Mouse (Mus musculus): ENCODE measurements around the gene Cd244a.

Cd244a gene

DNA sequence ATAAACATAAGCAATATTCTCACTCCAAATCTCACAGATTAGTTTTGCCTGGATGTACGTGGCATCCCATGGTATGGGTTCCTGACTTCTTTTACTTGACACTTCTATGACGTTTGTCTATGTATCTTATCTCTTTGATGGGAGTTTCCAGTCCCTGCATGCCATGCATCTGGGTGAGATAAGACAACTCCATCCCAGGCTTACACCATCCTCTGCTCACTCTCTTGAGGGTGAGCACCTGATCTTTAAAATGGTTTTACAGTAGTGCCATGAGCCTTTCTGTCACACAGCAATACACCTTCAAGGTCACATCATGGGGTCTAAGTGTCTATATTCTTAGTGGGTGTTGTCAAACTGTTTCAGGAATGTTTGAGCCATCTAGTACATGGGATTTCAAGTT is 1.3 kb downstream of the Cd244a start:
- no peak for DNase-seq (ENCODE audit: low read depth, low spot score)

DNA sequence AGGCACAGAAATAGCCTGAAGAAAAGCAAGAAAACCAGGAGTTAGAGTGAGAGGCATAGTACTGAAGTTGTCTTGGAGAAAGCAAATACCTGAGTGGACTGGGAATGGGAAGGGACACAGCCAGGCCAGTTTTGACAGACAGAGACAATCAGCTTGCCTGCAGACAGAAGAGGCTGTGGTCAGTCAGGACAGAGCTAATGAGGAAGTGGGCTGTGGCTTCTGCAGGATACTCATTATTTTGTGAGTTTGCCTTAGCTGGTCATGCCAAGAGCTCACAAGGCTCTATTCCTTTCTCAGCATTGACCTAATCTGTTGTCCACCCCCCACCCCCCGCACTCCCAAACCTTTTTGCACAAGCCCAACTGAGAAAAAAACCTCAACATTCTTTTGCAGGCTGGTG is 2.2 kb downstream of the Cd244a start:
- Histone ChIP-seq H3K27me3 (ENCODE audit: control insufficient read depth, insufficient read depth, low read length, poor library complexity, severe bottlenecking) (no peaks in the 10 kb centered on the region), H3K36me3 (ENCODE audit: control insufficient read depth, insufficient read depth, low read length, poor library complexity, severe bottlenecking) (no peaks in the 10 kb centered on the region)
- no peak for DNase-seq (ENCODE audit: low read depth, low spot score)

More for the DNA sequence above, 1.3 kb downstream of the Cd244a start:
- H3K27me3 ChIP-seq (ENCODE audit: control insufficient read depth, insufficient read depth, low read length, poor library complexity, severe bottlenecking) = no peaks in the 10 kb centered on the region
- no peaks in the 10 kb centered on the region for H3K36me3 ChIP-seq (ENCODE audit: control insufficient read depth, insufficient read depth, low read length, poor library complexity, severe bottlenecking)

DNA sequence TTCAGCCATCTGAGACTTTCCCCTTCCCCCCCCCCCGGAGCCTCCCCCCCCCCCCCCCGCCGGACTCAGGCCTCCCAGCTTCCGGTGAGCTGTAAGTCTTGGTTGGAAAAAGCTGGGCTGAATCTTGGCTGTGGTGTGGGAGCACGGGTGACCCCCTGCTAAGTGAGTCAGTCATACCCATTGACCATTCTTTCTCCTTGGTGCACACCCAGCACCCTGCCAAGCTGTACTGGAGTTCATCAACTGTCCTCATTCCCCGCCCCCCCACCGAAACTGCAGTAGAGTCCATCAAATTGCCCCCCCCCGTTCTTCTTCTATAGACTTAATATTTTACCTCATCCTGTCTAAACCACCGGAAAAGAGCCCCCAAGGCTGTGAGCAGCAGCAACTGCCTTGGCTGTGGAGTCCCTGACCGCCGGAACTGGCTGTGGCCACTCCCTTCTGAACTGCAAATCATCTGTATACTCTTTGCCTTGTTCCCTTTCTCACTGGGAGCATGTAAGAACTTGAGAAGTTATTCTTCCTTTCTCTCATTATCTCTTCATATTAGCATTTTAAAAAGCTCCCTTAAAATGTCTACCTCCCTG is 2.7 kb downstream of the Cd244a start:
- Histone ChIP-seq H3K27me3 (ENCODE audit: control insufficient read depth, insufficient read depth, low read length, poor library complexity, severe bottlenecking) (no peaks in the 10 kb centered on the region), H3K36me3 (ENCODE audit: control insufficient read depth, insufficient read depth, low read length, poor library complexity, severe bottlenecking) (no peaks in the 10 kb centered on the region)
- DNase-seq (ENCODE audit: low read depth, low spot score) = peak; percentile 37

DNA sequence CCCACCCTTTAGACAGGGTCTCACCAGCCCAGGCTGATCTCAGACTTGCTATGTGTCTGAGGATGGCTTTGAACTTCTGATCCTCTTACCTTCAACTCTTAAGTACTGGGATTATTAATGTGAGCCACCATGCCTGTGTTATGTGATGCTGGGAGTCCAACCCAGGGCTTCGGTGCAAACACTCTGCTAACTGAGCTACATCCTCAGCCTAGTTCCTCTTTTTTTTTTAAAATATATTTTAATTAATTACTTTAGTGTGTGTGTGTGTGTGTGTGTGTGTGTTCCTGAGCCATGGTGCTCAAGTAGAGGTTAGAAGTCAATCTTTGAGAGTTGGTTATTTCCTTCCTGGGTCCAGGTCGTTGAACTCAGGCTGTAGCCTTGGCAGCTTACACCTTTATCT is 4.0 kb downstream of the Cd244a start:
- DNase-seq (ENCODE audit: low read depth, low spot score) = peak; percentile 57
- no peaks in the 10 kb centered on the region for H3K27me3 ChIP-seq (ENCODE audit: control insufficient read depth, insufficient read depth, low read length, poor library complexity, severe bottlenecking)
- H3K36me3 ChIP-seq (ENCODE audit: control insufficient read depth, insufficient read depth, low read length, poor library complexity, severe bottlenecking) = no peaks in the 10 kb centered on the region

DNA sequence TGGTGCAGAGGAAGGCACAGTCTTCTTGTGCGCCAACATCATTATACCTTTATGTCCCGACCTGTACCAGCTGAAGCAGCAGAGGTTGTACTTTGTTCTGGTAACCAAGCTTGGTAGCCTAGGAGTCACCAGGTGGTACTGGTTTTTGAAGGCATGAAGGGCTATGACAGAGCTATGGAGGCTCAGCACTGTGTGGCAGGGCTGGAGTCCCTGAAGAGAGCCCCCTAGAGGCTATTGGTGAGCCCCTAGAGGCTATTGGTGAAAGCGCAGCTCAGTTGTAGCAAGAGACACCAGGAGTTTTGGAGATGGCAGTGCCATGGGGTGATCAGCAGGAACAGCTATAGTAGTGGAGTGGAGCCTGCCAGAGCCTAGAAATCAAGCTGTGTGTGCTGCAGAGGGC is 5.3 kb downstream of the Cd244a start:
- no peaks in the 10 kb centered on the region for H3K27me3 ChIP-seq (ENCODE audit: control insufficient read depth, insufficient read depth, low read length, poor library complexity, severe bottlenecking)
- no peaks in the 10 kb centered on the region for H3K36me3 ChIP-seq (ENCODE audit: control insufficient read depth, insufficient read depth, low read length, poor library complexity, severe bottlenecking)
- DNase-seq (ENCODE audit: low read depth, low spot score) = peak; percentile 75

DNA sequence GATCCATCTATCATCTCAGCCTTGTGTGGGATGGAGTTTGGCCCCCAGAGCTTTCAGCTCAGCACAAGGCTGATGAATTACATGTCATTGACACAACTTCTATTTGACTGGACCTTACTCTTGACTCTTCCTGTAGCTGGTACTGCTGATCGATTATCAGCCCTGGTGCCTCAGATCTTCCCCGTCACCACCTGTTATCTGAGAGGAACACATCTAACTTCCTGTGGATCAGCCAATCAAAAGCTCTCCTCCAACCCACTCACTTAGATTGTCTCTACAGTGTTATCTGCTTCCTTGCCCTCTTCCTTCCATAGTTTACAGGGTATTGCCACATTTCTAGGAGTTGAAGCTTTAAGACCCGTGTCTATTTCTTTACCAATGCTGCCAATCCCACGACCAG is 6.9 kb downstream of the Cd244a start:
- no peak for DNase-seq (ENCODE audit: low read depth, low spot score)
- Histone ChIP-seq H3K36me3 (ENCODE audit: control insufficient read depth, insufficient read depth, low read length, poor library complexity, severe bottlenecking) (no peaks in the 10 kb centered on the region), H3K27me3 (ENCODE audit: control insufficient read depth, insufficient read depth, low read length, poor library complexity, severe bottlenecking) (no peaks in the 10 kb centered on the region)

DNA sequence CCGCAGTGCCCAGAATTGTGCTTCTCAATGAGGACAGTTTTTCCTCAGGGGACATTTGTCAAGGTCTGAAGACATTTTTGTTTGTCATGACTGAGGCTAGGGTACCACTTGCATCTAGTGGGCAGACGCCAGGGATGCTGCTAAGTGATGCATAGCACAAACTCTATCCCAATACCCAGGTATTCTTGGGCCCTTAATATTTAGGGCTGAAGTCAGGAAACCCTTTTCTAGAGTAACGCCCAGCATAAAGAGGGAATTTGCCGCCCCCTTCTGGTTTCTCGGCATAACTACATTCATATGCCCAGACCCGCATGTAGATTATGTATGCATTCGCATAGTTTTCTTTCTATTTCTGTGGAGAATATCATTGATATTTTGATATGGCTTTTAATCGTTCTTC is 7.8 kb downstream of the Cd244a start:
- DNase-seq (ENCODE audit: low read depth, low spot score) = peak; percentile 86
- H3K36me3 ChIP-seq (ENCODE audit: control insufficient read depth, insufficient read depth, low read length, poor library complexity, severe bottlenecking) = no peaks in the 10 kb centered on the region
- no peaks in the 10 kb centered on the region for H3K27me3 ChIP-seq (ENCODE audit: control insufficient read depth, insufficient read depth, low read length, poor library complexity, severe bottlenecking)

DNA sequence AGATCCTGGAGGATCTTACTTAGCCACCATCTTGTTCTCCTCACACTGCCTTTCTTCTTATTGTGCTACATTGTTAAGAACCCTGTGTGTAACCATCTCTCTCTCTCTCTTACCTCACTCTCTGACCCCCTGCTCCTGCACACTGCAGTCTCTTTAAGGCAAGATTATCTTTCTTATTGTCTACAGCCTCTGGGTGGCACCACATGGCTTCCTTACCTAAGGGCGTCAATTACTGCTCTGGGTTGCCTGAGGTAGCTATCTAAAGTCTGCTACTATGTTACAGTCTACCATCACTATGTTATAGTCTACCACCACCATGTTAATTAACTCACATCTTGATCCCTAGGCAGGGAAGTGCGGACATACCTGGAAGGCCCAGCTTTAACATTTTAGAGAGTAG is 9.4 kb downstream of the Cd244a start:
- Histone ChIP-seq H3K27me3 (ENCODE audit: control insufficient read depth, insufficient read depth, low read length, poor library complexity, severe bottlenecking) (no peaks in the 10 kb centered on the region), H3K36me3 (ENCODE audit: control insufficient read depth, insufficient read depth, low read length, poor library complexity, severe bottlenecking) (no peaks in the 10 kb centered on the region)
- DNase-seq (ENCODE audit: low read depth, low spot score) = no peak

DNA sequence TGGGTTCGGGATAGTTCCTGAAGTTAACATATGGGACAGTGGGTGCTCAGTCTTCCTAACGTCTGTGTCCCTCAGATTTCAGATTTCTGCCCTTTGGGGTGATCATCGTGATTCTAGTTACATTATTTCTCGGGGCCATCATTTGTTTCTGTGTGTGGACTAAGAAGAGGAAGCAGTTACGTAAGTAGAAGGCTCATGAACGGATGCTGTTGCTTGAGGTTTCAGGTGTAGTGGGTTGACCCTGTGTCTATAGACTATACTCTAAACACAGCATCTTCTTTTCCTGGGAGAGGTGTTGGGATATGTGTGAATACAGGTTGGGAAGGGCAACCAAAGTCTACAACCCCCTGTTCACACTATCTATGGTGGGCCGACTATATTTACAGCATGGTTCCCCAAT is 18.2 kb downstream of the Cd244a start:
- Histone ChIP-seq H3K27me3 (ENCODE audit: control insufficient read depth, insufficient read depth, low read length, poor library complexity, severe bottlenecking) (no peaks in the 10 kb centered on the region), H3K36me3 (ENCODE audit: control insufficient read depth, insufficient read depth, low read length, poor library complexity, severe bottlenecking) (no peaks in the 10 kb centered on the region)
- DNase-seq (ENCODE audit: low read depth, low spot score) = no peak

DNA sequence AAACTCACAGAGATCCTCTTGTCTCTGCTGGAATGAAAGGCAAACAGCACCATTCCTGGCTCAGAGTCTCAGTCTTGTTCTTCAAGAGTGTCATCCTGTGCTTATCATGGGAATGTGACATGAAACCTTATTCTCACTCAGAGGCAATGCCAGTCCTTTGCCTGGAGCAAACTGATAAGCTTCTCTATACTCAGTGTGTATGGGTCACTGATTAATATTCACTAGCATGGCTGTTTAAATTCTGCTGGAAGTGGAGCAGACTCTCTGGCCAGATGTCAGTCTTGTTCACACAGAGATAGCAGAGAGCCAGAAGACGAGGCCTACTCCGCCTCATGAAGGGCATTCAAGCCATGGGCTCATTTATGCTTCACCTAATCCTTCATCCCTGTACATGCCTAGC is 25.6 kb downstream of the Cd244a start:
- Histone ChIP-seq H3K36me3 (ENCODE audit: control insufficient read depth, insufficient read depth, low read length, poor library complexity, severe bottlenecking) (peaks cover 9% of the 10 kb centered on the region), H3K27me3 (ENCODE audit: control insufficient read depth, insufficient read depth, low read length, poor library complexity, severe bottlenecking) (no peaks in the 10 kb centered on the region)
- no peak for DNase-seq (ENCODE audit: low read depth, low spot score)

DNA sequence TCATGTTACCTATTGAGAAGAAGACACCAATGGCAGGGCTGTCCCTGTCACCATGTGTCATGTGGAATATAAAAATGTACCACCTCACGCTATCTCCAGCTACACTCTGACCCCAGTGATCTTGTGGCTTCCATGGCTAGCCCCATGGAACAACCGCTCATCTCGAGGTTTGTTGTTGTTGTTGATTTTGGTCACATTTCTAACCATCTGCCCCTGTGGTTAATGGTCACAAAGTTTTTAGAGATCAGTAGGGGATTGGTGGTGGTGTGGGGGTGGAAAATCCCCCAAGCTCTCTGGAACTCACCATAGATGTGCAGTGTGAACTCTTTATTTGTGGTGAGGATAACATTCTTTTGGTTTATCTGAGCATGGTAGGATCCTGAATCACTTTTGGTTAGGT is 45.7 kb downstream of the Cd244a start:
- no peaks in the 10 kb centered on the region for H3K27me3 ChIP-seq (ENCODE audit: control insufficient read depth, insufficient read depth, low read length, poor library complexity, severe bottlenecking)
- DNase-seq (ENCODE audit: low read depth, low spot score) = no peak
- H3K36me3 ChIP-seq (ENCODE audit: control insufficient read depth, insufficient read depth, low read length, poor library complexity, severe bottlenecking) = peaks cover 17% of the 10 kb centered on the region

DNA sequence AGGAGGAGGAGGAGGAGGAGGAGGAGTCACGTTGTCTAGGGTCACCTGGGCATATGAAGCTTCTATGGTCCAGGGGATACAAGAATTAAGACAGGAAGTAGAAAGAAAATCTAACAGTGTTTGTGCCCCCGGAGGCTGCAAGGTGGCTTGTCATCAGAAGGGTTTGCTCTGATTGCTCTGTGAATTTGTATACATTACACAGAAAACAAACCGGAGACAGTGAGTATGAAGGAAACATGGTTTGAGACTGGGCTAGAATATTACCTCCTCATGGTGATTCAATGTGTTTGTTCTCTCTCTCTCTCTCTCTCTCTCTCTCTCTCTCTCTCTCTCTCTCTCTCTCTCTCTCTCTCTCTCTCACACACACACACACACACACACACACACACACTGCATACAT is 47.7 kb downstream of the Cd244a start:
- no peaks in the 10 kb centered on the region for H3K27me3 ChIP-seq (ENCODE audit: control insufficient read depth, insufficient read depth, low read length, poor library complexity, severe bottlenecking)
- DNase-seq (ENCODE audit: low read depth, low spot score) = peak; percentile 38
- H3K36me3 ChIP-seq (ENCODE audit: control insufficient read depth, insufficient read depth, low read length, poor library complexity, severe bottlenecking) = peaks cover 6% of the 10 kb centered on the region; the same call in 1 of the 2 replicates

DNA sequence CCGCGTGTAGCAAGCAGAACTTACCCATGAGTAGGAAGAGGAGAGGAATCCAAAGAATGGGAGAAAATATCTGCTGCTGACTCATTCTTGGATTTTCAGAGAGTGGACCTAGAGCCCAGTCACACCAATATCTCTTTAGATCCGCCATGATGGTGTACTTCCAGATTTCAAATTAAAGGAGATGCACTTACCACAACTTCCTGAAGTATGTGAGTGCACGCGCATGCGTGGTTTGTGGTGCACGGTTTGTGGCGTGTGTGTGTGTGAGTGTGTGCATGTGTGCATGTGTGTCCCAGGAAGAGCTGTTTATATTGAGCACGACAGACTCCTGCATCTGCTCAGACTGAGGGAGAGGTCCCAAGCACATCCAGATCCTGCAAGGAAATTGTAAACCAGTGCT is 48.2 kb downstream of the Cd244a start, which contains the start of gene Ly9:
Ly9 (minus strand) TSS at position 235 of the 400 bp plus-strand sequence.
- Histone ChIP-seq H3K36me3 (ENCODE audit: control insufficient read depth, insufficient read depth, low read length, poor library complexity, severe bottlenecking) (peaks cover 6% of the 10 kb centered on the region; the same call in 1 of the 2 replicates), H3K27me3 (ENCODE audit: control insufficient read depth, insufficient read depth, low read length, poor library complexity, severe bottlenecking) (no peaks in the 10 kb centered on the region)
- DNase-seq (ENCODE audit: low read depth, low spot score) = peak; percentile 87

DNA sequence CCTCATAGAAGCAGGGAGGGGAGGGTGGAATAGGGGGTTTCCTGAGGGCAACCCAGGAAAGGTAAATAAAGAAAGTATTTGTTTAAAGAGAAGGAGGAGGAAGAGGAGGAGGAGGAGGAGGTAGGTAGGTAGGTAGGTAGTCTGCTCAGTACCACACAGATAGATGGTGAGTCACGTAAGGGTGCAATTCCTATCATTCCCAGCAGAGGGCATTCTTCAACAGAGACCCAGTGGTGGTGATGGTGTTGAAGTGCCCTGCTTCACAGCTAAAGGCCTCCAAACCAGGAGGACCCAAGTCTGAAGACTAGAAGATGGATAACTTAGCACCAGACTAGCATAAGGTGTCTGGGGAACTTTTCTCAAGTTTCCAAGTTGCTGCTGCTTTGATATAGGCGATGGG is 51.0 kb downstream of the Cd244a start:
- peak; percentile 76 for DNase-seq (ENCODE audit: low read depth, low spot score)
- Histone ChIP-seq H3K36me3 (ENCODE audit: control insufficient read depth, insufficient read depth, low read length, poor library complexity, severe bottlenecking) (no peaks in the 10 kb centered on the region), H3K27me3 (ENCODE audit: control insufficient read depth, insufficient read depth, low read length, poor library complexity, severe bottlenecking) (no peaks in the 10 kb centered on the region)

DNA sequence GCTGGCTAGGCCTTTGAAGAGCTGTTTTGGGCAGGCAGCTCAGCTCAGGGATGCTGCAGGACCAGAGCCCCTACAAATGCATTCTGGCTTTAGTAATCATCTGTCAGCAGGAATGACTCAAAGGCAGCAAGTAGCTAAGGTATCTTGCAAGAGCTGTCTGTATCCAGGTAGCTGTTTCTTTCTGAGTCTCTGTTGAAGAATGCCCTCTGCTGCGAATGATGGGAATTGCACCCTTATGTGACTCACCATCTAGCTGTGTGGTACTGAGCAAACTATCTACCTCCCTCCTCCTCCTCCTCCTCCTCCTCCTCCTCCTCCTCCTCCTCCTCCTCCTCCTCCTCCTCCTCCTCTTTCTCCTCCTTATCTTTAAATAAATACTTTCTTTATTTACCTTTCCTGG is 51.8 kb downstream of the Cd244a start:
- Histone ChIP-seq H3K36me3 (ENCODE audit: control insufficient read depth, insufficient read depth, low read length, poor library complexity, severe bottlenecking) (no peaks in the 10 kb centered on the region), H3K27me3 (ENCODE audit: control insufficient read depth, insufficient read depth, low read length, poor library complexity, severe bottlenecking) (no peaks in the 10 kb centered on the region)
- peak; percentile 72 for DNase-seq (ENCODE audit: low read depth, low spot score)

DNA sequence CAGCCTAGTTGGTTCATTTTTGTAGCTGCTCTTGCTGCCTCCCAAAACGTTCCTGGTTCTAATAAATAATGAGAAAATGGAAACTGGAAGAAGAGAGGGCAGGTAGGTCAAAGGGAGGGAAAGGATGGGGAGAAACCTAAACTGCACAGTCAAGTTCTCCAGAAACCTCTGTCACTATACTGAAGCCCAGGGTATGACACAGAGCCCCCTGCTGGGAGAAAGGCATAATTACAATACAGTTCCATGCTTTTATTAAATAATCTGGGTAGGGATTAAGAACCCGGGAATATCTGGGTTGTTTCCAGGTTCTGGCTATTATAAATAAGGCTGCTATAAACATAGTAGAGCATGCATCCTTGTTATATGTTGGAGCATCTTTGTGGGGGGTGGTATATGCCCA is 55.0 kb downstream of the Cd244a start:
- H3K36me3 ChIP-seq (ENCODE audit: control insufficient read depth, insufficient read depth, low read length, poor library complexity, severe bottlenecking) = no peaks in the 10 kb centered on the region
- peak; percentile 65 for DNase-seq (ENCODE audit: low read depth, low spot score)
- H3K27me3 ChIP-seq (ENCODE audit: control insufficient read depth, insufficient read depth, low read length, poor library complexity, severe bottlenecking) = no peaks in the 10 kb centered on the region
